Mouse (Mus musculus): ENCODE measurements at regions not wholly inside any gene's neighbourhood (a gene's known extent, or its start where the extent isn't known, plus 50 kb on each side); places are given as distances from the start of the nearest gene placed in this dataset.

GRCm38 (mm10) chr5:52027478-52027877, 162.8 kb downstream of the Dhx15 start:
- H3K27me3 ChIP-seq (ENCODE audit: control insufficient read depth, insufficient read depth, low read length): no peaks in the 10 kb centered on the region
- 92% methylated on average over 4 of the region's 4 CpGs for WGBS
- ATAC-seq (ENCODE audit: low read depth): no peak
- no peaks in the 10 kb centered on the region for H3K4me1 ChIP-seq (ENCODE audit: control insufficient read depth, insufficient read depth, low read length)
- H3K36me3 ChIP-seq (ENCODE audit: control insufficient read depth, insufficient read depth, low read length): no peaks in the 10 kb centered on the region
- H3K9ac ChIP-seq (replicated peaks; ENCODE audit: low read depth, low read length): no peak overlapping the region
- H3K27ac ChIP-seq (ENCODE audit: low read depth, low read length): no peak overlapping the region
- no peaks in the 10 kb centered on the region for H3K9me3 ChIP-seq (ENCODE audit: control insufficient read depth, low read length)
- no peak overlapping the region for H3K4me3 ChIP-seq (ENCODE audit: low read depth, low read length)
- no peak overlapping the region for H3K4me2 ChIP-seq (ENCODE audit: low read depth, low read length)

- H3K36me3 ChIP-seq (ENCODE audit: control insufficient read depth, insufficient read depth, low read length): no peaks in the 10 kb centered on the region
- no peaks in the 10 kb centered on the region for H3K9me3 ChIP-seq (ENCODE audit: control insufficient read depth, low read length)
- WGBS: 69% methylated on average over 3 of the region's 3 CpGs
- ATAC-seq (ENCODE audit: low read depth): no peak
- no peak overlapping the region for H3K4me3 ChIP-seq (ENCODE audit: low read depth, low read length)
- no peak overlapping the region for H3K9ac ChIP-seq (replicated peaks; ENCODE audit: low read depth, low read length)
- no peak overlapping the region for H3K27ac ChIP-seq (ENCODE audit: low read depth, low read length)
- H3K4me2 ChIP-seq (ENCODE audit: low read depth, low read length): no peak overlapping the region
- no peaks in the 10 kb centered on the region for H3K4me1 ChIP-seq (ENCODE audit: control insufficient read depth, insufficient read depth, low read length)
- no peaks in the 10 kb centered on the region for H3K27me3 ChIP-seq (ENCODE audit: control insufficient read depth, insufficient read depth, low read length)
Observed at GRCm38 (mm10) chr5:52026148-52026547, 164.2 kb downstream of the Dhx15 start.

GRCm38 (mm10) chr5:52023212-52023611, 167.1 kb downstream of the Dhx15 start:
- Histone ChIP-seq H3K9me3 (ENCODE audit: control insufficient read depth, low read length) (no peaks in the 10 kb centered on the region), H3K9ac (replicated peaks; ENCODE audit: low read depth, low read length) (no peak overlapping the region), H3K4me3 (ENCODE audit: low read depth, low read length) (no peak overlapping the region), H3K27ac (ENCODE audit: low read depth, low read length) (no peak overlapping the region), H3K4me1 (ENCODE audit: control insufficient read depth, insufficient read depth, low read length) (no peaks in the 10 kb centered on the region), H3K36me3 (ENCODE audit: control insufficient read depth, insufficient read depth, low read length) (no peaks in the 10 kb centered on the region), H3K27me3 (ENCODE audit: control insufficient read depth, insufficient read depth, low read length) (no peaks in the 10 kb centered on the region), H3K4me2 (ENCODE audit: low read depth, low read length) (no peak overlapping the region)
- WGBS: 77% methylated on average over 9 of the region's 9 CpGs
- ATAC-seq (ENCODE audit: low read depth): no peak

GRCm38 (mm10) chr5:52016992-52017391, 173.3 kb downstream of the Dhx15 start:
- Histone ChIP-seq H3K4me2 (ENCODE audit: low read depth, low read length) (no peak overlapping the region), H3K4me3 (ENCODE audit: low read depth, low read length) (no peak overlapping the region), H3K27me3 (ENCODE audit: control insufficient read depth, insufficient read depth, low read length) (no peaks in the 10 kb centered on the region), H3K9me3 (ENCODE audit: control insufficient read depth, low read length) (no peaks in the 10 kb centered on the region), H3K36me3 (ENCODE audit: control insufficient read depth, insufficient read depth, low read length) (no peaks in the 10 kb centered on the region), H3K4me1 (ENCODE audit: control insufficient read depth, insufficient read depth, low read length) (no peaks in the 10 kb centered on the region), H3K27ac (ENCODE audit: low read depth, low read length) (no peak overlapping the region), H3K9ac (replicated peaks; ENCODE audit: low read depth, low read length) (no peak overlapping the region)
- WGBS: 87% methylated on average over 3 of the region's 3 CpGs
- no peak for ATAC-seq (ENCODE audit: low read depth)

- H3K9me3 ChIP-seq (ENCODE audit: control insufficient read depth, low read length): no peaks in the 10 kb centered on the region
Observed at GRCm38 (mm10) chr5:52015786-52016185, 174.5 kb downstream of the Dhx15 start.

GRCm38 (mm10) chr5:52010426-52010825, 179.9 kb downstream of the Dhx15 start:
- H3K27me3 ChIP-seq (ENCODE audit: control insufficient read depth, insufficient read depth, low read length): no peaks in the 10 kb centered on the region
- no peak overlapping the region for H3K4me2 ChIP-seq (ENCODE audit: low read depth, low read length)
- H3K36me3 ChIP-seq (ENCODE audit: control insufficient read depth, insufficient read depth, low read length): no peaks in the 10 kb centered on the region
- no peaks in the 10 kb centered on the region for H3K4me1 ChIP-seq (ENCODE audit: control insufficient read depth, insufficient read depth, low read length)
- no peak overlapping the region for H3K9ac ChIP-seq (replicated peaks; ENCODE audit: low read depth, low read length)
- H3K4me3 ChIP-seq (ENCODE audit: low read depth, low read length): no peak overlapping the region
- ATAC-seq (ENCODE audit: low read depth): no peak
- WGBS: 87% methylated on average over 7 of the region's 7 CpGs
- H3K9me3 ChIP-seq (ENCODE audit: control insufficient read depth, low read length): no peaks in the 10 kb centered on the region
- no peak overlapping the region for H3K27ac ChIP-seq (ENCODE audit: low read depth, low read length)

More at GRCm38 (mm10) chr5:52015786-52016185, 174.5 kb downstream of the Dhx15 start:
- Histone ChIP-seq H3K27me3 (ENCODE audit: control insufficient read depth, insufficient read depth, low read length) (no peaks in the 10 kb centered on the region), H3K4me1 (ENCODE audit: control insufficient read depth, insufficient read depth, low read length) (no peaks in the 10 kb centered on the region), H3K4me3 (ENCODE audit: low read depth, low read length) (no peak overlapping the region), H3K9ac (replicated peaks; ENCODE audit: low read depth, low read length) (no peak overlapping the region), H3K36me3 (ENCODE audit: control insufficient read depth, insufficient read depth, low read length) (no peaks in the 10 kb centered on the region), H3K4me2 (ENCODE audit: low read depth, low read length) (no peak overlapping the region), H3K27ac (ENCODE audit: low read depth, low read length) (no peak overlapping the region)
- no peak for ATAC-seq (ENCODE audit: low read depth)
- WGBS: 47% methylated on average over 6 of the region's 6 CpGs

GRCm38 (mm10) chr5:52008942-52009341, 181.4 kb downstream of the Dhx15 start:
- Histone ChIP-seq H3K27ac (ENCODE audit: low read depth, low read length) (no peak overlapping the region), H3K36me3 (ENCODE audit: control insufficient read depth, insufficient read depth, low read length) (no peaks in the 10 kb centered on the region), H3K9ac (replicated peaks; ENCODE audit: low read depth, low read length) (no peak overlapping the region), H3K4me1 (ENCODE audit: control insufficient read depth, insufficient read depth, low read length) (no peaks in the 10 kb centered on the region), H3K9me3 (ENCODE audit: control insufficient read depth, low read length) (no peaks in the 10 kb centered on the region), H3K27me3 (ENCODE audit: control insufficient read depth, insufficient read depth, low read length) (no peaks in the 10 kb centered on the region), H3K4me3 (ENCODE audit: low read depth, low read length) (no peak overlapping the region), H3K4me2 (ENCODE audit: low read depth, low read length) (no peak overlapping the region)
- 89% methylated on average over 3 of the region's 3 CpGs for WGBS
- ATAC-seq (ENCODE audit: low read depth): no peak

GRCm38 (mm10) chr5:52006843-52007242, 183.5 kb downstream of the Dhx15 start:
- Histone ChIP-seq H3K27ac (ENCODE audit: low read depth, low read length) (no peak overlapping the region), H3K9ac (replicated peaks; ENCODE audit: low read depth, low read length) (no peak overlapping the region), H3K4me3 (ENCODE audit: low read depth, low read length) (no peak overlapping the region), H3K27me3 (ENCODE audit: control insufficient read depth, insufficient read depth, low read length) (no peaks in the 10 kb centered on the region), H3K36me3 (ENCODE audit: control insufficient read depth, insufficient read depth, low read length) (no peaks in the 10 kb centered on the region), H3K9me3 (ENCODE audit: control insufficient read depth, low read length) (no peaks in the 10 kb centered on the region), H3K4me1 (ENCODE audit: control insufficient read depth, insufficient read depth, low read length) (no peaks in the 10 kb centered on the region), H3K4me2 (ENCODE audit: low read depth, low read length) (no peak overlapping the region)
- 86% methylated on average over 3 of the region's 3 CpGs for WGBS
- ATAC-seq (ENCODE audit: low read depth): no peak

- H3K4me3 ChIP-seq (ENCODE audit: low read depth, low read length): no peak overlapping the region
- 0 out of 2 replicates have a peak, but pooled peaks cover 3% of the 10 kb centered on the region for H3K4me1 ChIP-seq (ENCODE audit: control insufficient read depth, insufficient read depth, low read length)
Observed at GRCm38 (mm10) chr5:51990847-51991610, 199.3 kb downstream of the Dhx15 start.

More at GRCm38 (mm10) chr5:51990847-51991610, 199.3 kb downstream of the Dhx15 start:
- Histone ChIP-seq H3K27ac (ENCODE audit: low read depth, low read length) (no peak overlapping the region), H3K27me3 (ENCODE audit: control insufficient read depth, insufficient read depth, low read length) (no peaks in the 10 kb centered on the region), H3K9me3 (ENCODE audit: control insufficient read depth, low read length) (no peaks in the 10 kb centered on the region), H3K36me3 (ENCODE audit: control insufficient read depth, insufficient read depth, low read length) (no peaks in the 10 kb centered on the region), H3K4me2 (ENCODE audit: low read depth, low read length) (no peak overlapping the region), H3K9ac (replicated peaks; ENCODE audit: low read depth, low read length) (no peak overlapping the region)
- ATAC-seq (ENCODE audit: low read depth): no peak; the same call in 1 of the 2 replicates
- WGBS: 10% methylated on average over 10 of the region's 10 CpGs

All from neural tube, embryonic 14.5 days (tissue).